Mouse (Mus musculus) layer of hippocampus, adult 9-11 months (tissue): ENCODE data around the gene Ptk7.

Source experiments
- DNase-seq: peaks from one replicate; pipeline ENCODE4 v3.0.0; 2022

Ptk7 gene

DNA sequence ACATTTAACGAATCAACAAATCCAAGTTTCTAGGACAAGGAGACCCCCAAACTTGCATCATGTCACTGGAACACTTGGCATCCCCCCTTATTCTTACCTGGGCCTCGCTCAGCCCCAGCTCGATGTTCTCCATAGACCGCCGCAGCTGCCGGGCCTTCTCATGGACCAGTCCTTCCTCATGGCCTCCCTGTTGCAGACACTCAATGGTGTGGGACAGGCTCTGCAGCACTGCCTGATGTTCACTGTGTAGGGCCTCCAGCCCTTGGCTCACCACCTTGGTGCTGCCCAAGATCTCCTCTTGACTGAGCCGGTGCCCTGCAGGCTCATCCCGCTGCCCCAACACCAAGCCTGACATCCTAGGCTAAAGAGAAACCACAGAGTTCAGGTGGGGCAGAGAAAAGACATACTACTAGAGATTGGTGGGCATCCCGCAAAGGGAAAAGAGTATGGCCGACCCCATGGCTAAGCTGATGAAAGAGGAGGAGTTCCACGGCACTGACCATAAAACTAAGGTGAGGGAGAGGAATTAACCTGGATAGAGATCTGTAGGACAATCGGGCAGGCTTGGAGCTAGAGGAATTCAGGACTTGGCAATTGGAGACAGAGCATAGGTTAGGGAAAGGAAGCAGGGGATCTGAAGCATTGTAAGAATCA lies 15.0 kb upstream of the Ptk7 start:
- no peak for DNase-seq

DNA sequence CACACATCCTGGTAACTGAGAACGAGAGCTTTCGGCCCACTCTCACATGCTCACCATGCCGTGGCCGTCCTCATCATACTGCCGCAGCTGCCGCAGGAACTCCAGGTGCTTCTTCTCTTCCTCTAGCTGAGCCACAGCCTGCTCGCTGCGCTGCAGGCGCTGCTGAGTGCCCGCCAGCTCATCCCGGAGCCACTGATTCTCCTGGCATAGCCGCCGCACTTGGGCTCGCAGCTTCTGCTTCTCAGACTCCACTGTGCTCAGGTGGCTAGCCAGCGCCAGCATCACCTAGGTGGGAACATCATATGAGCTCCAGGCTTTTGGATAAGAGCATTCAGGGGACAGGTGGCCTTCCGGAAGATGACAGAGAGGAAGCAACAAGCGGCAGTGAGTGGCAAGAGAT lies 12.8 kb upstream of the Ptk7 start:
- DNase-seq = no peak

DNA sequence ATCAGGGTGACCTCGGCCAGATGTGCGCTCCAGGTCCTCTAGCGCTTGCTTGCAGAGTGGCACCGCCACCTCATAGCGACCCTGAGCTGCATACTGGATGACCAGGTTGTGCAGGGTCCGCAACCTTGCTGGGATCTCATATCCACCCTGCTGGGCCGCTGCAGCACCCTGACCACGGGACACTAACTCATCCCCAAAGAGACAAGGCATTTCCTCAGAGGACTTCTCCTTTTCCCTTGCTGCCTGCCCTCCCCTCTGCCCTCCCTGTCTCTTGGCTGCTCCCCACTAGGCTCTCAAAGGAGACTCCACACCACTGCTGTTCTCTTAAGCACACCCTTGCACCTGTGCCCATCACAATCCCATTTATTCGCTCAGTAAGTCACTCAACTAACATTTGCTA lies 10.6 kb upstream of the Ptk7 start:
- no peak for DNase-seq

DNA sequence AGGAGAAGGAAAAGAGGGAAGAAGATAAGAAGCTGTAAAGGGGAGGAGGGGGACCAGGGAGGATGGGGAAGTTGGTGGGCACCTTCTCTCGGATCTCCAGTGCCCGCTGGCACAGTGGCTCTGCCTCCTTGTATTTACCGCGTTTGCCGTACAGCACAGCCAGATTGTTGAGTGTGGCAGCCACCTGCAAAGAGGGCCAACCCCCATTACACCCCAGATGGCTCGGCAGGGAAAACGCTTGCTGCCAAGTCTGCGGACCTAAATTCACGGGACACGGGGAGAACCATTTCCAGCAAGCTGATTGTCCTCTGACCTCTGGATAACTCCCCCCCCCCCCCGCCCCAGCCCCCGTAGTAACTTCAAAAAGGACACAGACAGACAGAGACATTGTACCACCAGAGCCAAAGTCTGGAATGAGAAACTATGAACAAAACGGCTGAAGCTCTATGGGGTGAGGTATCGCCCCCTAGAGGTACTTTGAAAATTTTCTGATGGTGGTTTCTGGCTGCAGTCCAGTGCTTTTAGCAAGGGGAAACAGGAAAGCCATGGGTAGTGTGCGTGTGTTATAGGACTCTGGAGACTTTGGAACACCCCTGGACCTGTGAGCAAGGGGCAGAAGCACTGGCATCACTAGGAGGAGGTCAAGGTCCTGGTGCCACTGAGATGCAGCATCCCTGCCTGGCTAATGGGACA lies 7.7 kb upstream of the Ptk7 start:
- DNase-seq = peak; percentile 71

DNA sequence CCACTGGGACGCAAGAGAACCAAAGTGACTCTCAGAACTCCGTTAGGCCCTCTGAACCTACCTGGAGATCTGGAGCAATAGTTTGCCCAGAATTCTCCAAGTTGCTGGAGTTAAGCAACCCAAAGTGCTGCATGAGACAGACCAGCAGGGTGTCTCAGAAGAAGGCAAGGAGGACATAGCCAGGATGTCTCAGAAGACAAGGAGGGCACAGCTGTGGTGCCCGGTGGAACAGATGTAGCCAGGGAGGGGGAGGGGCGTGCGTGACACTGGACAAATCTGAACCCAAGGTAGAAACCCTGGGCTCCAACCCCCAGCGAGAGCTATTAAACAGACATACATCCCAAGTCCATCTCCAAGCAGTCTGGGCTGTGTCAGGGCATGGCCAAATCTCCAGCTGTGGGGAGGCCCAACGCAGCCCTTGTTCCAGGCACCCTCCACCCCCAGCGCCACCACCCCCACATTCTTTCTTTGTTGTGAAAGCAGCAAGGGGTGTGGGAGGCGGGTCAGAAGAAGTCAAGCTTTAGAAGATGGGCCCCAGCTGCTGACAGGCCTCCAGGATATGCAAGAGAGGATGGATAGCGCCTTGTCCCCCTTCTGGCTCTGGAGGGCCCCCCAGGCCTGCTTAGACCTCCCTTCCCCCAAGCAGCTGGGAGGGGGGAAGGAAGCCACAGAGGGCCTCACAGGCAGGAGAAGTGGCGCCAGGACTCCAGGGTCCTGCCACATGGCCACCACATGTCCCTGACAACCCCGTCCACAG lies 559 bp upstream of the Ptk7 start:
- no peak for DNase-seq

DNA sequence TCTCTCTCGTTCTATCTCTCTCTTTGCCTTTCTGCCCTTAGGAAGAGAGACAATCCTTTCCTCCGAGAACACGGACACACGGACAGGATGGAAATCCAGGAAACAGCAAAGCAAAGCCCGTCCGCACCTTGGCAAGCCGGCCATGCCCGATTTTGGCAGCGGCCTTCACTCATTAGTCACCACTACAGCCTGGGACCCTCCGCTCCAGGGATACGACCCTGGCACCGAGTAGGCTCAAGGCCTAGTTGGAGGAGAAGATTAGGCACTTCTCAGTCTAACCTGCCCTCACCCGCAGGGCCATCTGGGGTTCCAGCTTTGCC lies 873 bp downstream of the Ptk7 start:
- no peak for DNase-seq

DNA sequence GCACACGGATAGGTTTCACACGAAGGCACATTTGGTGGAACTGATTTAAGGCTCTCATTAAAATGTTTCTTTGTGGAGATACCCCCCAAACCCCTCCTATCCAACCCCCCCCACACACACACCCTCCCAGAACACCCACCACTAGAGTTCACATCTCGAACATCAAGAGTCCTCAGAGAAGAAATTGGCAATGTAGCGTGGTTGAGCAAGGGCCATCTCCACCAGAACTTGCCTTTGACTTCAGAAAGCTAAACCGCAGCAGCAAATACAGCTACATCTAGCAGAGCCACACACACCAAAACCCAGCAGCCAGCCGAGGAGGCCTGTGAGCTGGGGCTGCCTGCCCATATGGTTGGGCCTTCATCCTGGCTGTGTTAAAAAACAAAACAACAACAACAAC lies 1.9 kb downstream of the Ptk7 start:
- DNase-seq = no peak

DNA sequence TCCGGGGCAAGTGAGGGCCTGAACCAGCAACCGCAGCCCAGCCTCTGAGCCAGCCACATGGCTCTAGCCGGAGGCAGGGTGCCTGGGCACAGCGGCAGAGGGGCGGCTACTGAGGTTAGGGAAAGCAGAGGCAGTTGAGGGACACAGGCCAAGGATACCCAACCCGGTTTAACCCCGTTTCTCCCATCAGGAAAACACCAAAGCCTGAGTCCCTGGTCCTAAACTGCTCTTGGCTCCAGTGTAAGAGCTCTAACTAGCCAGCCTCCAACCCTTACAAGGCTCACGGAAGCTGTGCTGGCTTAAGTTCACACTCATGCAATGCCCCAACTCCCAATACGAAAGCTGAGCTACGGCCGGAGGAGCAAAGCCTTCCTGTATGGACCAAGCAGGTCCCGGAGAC lies 4.7 kb downstream of the Ptk7 start:
- no peak for DNase-seq

DNA sequence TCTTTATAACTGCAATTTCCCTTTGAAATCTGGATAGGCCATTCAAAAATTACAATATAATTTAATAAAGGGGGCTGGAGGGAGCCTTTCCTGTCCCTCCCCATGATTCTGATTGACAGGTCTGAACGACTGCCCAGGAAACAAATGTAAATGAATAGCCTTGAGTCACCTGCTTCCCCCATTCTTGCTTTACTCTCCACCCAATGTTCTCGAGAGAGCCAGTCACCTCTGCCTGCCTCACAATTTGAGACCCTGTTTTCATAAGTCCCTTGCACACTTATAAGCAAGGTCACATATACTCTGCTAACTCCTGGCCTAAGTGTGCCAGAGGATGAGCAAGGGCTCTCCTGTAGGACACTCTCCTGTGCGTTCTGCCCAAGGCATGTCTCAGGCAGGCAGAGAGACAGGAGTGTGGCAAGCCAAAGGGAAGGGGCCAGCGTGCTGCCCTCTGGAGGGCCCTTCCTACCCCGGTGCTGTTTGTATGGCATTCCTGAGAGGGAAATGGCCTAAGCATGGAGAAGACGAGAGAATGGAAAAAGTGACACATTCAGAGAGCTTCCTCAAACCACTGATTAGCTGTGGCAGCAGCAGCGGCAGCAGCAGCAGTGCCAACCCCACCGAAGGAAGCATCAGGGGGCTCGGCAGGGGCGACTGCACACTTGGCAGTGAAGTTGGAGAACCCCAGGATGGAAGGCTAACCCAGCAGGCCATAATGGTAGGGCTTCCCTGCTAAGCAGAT lies 5.3 kb downstream of the Ptk7 start:
- no peak for DNase-seq

DNA sequence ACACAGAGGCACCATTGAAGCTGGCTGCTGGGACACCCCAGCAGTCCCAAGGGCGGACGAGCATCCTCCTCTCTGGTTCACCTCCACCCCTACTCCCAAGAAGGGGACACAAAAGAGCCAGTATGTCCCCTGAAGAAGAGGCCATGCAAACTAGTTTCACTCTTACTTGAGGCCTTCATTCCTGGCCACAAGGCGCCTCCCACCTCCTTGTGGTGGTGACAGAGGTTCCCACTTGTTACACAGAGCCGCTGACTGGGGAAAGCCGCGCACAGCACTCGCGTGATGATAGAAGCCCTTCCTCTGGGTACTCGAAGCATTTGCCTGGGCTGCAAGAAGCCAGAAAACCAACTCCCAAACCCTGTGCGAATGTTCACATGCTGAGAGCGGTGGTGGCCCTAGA lies 7.0 kb downstream of the Ptk7 start:
- no peak for DNase-seq

DNA sequence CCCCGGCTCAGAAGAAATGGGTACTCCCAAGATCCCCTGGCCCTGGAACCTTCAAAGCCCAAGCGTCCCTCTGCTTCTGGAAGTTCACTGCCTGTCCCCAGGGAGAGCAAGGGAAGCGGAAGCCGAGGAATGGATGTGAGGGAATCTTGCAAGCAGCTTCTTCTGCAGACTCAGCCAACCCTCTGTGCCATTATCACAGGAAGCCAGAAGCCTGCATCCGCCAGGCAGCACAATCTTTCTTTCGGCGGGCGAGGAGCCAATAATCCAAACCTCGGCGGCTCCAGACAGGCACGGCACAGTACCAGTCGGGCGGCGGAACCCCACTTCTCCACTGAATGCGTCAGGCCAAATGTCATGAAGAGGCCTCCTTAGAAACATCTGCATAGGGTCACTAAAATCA lies 8.0 kb downstream of the Ptk7 start:
- no peak for DNase-seq

DNA sequence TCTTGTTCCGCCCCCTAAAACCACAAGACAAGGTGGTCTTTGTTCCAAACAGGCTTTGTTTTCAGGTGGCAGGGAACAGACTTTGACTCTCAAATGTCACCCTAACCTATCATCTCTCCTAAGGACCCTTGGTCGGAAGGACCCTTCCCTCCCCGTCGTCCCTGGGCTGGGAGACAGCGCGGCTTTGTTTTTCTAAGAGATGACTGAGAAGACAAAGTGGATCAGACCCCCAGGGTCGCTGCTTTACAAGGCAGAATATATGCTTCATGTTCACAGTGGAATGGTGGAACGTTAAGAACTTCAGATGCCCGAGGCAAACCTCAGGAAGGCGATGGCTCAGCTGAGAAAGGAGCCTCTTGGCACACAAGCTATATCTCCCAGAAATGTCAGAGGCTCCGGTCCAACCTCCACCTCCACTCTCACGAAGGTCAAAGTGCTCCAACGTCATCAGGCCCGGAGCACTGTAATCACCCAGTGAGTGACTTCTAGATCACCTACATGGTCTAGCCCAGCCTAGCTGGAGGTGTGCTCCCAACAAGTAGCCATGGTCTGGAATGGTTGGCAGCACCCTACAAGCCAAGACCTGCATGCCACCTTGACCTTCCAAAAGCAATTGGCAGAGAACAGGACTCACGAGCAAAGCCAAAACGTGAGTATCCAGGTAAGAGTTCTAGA lies 9.5 kb downstream of the Ptk7 start:
- no peak for DNase-seq

DNA sequence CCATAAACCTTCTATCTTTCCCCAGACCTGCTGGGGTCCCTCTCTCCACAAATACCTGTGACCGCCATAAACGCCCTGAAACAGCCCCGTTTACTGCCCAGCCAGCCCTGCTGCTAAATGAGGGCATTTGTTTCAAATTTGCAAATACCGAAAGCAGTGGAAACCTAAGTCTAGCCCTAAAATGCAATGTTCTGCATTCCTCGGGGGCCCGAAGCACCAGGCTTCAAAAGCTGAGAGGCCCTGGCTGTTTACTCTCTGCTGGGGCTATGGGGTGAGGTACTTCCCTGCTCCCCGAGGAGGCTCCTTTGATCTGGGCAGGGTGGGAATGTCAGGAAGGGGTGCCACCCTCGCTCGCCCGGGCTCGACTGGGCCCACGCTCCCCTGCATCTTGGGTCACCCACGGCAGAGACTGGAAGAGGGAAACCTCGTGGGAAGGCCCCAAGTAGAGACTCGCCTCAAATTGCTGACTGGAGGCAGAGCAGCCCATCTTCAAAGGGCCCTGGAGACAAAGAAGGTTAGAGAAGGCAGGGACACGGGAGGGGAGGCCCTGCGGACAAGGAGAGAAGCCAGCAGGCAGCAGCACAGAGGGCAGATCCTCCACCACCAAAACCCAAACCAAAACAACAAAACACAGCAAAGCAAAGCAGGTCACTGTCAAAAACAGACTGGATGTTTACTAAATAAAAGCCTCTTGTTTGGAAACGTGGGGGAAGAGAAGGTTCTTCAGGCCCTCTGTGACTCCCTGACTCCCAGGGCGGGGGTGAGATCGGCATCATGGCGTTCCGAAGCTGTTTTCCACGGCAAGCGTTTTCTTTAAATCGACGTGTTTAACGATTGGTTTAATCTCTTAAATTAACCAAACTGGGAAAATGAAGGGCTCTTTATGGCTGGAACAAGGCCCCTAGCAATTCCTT lies 10.3 kb downstream of the Ptk7 start:
- no peak for DNase-seq

DNA sequence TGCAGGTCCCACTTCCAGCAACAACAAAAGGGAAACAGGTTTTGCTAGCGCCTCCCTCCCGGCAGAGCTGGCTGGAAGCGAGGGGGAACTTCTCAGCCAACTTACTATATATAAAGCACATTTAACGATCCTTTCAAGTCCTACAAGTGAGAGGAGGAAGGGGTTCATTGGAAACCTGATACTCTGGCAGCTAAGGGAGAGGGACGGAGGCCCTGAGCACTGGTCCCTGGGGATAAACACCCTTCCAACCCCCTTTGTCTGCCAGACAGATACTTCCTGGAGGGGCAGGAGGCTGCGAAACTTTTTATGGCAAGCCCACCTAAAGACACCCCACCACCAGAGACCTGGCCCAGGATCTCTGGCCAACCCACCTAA lies 10.9 kb downstream of the Ptk7 start:
- no peak for DNase-seq

DNA sequence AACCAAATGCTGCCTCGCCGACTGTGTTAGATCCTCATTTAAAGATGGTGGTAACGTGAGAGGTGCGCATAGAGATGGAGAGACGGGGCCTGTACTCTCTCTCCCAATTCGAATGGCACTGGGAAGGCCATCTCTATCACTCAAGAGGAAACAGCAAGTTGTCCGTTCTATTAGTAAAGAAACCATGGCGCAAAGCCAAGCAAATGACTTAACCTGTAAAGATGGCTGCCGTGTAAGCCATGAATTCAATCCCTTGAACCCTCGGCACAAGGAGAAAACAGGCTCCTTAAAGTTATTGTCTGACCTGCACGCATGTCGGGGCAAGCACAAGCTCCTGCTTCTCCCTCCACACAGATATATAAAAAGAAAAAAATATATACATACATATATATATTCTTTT lies 11.5 kb downstream of the Ptk7 start:
- DNase-seq = no peak

DNA sequence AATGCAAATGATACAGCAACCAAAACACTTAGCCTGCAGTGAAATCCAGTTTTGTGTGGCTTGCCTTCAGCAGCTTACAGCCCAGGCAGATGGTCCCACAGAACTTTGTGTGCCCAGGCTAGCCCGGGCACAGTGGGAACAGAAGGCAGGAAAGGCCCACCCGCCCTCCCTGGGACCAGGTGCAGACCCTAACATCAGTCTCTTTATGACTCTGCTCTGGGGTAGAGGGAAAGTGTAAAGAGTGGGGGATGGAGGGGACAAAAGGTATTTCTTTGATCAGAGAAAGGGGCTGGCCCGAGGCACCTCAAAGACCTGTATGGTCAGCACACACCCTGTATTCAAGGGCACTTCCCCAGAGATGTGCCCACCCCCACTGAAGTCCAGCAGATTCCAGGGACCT lies 16.1 kb downstream of the Ptk7 start:
- DNase-seq = no peak

DNA sequence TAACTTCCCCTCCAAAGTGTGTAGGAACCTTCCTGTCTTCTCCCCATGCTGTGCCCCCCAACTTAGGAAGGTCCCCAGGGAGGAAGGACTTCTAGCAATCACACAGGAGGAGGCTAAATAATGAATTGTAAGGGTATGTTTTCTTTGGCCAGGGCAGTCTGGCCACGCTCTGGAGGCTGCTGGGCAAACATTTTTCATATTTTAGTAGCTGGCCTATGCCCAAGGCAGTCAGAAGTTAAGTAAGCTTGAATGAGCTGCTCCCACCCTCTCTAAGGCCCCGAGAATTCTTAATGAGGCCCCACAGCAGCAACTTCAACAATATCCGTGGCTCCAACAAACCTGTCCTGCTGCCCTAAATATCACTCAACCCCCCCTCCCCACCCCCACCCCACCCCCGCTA lies 16.5 kb downstream of the Ptk7 start:
- DNase-seq = no peak

DNA sequence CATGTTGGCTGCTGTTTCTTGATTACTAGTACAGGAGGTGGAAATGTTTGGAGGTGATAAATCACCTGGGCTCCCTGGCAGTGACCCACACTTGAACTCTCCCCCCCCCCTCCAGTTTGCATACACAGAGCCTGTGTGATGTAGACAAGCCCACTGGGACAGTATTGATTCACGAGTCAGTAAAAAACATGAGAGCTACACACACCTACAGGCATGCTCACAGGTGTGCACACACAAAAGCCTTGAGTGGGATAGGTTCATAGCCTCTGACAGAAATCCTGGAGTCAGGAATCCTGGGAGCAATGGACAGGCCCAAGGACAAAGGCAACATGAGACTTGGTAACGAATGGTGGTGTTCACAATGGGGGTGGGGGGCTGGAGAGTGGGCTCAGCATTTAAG lies 17.1 kb downstream of the Ptk7 start:
- no peak for DNase-seq

DNA sequence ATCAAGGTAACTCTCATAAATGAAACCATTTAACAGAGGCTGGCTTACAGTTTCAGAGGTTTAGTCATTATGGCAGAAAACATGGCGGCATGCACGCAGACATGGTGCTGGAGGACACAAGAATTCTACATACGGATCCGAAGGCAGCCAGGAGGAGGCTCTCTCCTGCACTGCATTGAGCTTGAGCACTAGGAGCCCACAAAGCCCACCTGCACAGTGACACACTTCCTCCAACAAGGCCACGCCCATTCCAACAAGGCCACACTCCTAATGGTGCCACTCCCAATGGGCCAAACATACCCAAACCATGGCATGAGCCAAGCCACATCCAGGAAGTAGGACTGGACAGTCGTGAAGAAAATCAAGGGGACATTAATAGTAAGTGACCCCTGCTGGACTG lies 18.0 kb downstream of the Ptk7 start:
- no peak for DNase-seq

DNA sequence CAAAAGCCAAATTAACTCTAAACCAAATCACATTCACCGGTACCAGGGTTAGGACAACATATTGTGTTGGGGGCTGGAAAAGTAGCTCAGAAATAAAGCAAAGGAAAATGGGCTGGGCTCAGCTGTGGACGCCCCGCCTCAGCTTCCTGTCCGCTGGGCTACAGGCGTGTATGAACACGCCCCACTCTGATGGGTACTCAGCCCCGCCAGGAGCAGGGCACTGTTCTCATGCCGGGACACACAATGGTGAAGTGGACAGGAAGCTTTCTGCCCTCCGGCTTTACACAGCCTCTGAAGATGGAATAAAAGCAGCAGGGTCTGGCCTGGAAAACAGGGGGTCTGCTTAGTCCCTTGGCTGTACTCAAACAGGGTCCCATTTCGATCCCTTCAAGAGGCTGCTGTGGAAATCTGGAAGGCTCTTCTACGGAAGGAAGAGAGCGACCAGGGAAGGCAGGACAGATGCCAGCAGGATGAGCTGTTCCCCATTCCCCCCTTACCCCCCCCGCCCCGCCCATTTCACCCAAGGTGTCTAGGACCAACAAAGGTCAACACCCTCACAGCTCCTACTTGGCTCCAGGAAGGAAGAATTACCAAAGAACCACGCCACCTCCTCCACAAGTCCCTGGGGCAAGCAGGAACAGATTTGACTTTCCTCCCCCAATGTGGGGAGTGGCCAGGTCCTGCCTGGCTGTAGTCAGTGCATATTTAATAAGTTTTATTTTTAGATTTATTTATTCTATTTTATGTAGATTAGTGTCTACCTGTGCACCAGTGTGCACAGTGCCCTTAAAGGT lies 19.4 kb downstream of the Ptk7 start:
- DNase-seq = no peak

DNA sequence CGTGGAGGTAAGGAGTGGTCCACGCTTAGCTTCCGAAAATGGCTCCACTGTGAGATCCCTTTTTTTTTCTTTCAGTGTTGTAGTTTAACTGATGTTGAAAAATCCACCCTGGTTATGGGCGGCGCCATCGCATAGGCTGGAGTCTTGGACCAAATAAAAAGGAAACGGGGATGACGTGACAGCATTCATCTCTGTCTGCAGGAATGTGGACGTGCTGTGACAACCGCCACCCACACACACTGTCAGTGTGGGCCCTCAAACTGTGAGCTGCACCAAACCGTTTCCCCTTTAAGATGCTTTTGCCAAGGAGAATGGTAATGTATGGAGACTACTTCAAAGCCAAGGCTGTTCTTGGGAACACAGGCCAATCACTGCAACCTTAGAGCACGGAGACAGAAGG lies 23.3 kb downstream of the Ptk7 start:
- DNase-seq = no peak
